Mouse (Mus musculus) cerebellum, postnatal 36 days (tissue): Measurements from ENCODE around the gene Olfr1535.

Experiments used
- DNase-seq, 2 experiments: peaks; one replicate each; pipeline ENCODE4 v3.0.0; 2021 to 2022; ENCODE audit warnings: mixed read lengths in 2 of 2

Gene Olfr1535

DNA sequence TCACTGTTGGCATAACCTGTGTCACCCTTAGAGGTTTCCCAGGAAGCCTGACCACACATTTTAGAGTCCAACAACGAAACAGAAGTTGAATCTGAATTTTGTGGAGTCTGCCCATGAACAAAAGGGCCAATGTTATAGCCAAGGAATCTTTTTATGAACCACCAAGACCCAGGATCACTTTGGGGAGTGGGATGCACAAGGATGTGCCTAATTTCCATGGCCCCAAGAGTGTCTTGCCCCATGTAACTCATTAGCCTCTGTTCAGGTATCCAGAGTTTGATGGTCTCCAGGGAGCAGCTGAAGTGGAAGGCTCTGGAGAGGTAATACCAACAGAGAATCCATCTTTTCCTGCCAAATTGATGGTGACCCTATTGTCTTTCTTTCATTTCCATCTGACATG, at the start of gene Olfr1535:
Gene Olfr1535, minus strand, starts transcription at position 101 of the 400 bp plus-strand sequence.
- no peak for DNase-seq

DNA sequence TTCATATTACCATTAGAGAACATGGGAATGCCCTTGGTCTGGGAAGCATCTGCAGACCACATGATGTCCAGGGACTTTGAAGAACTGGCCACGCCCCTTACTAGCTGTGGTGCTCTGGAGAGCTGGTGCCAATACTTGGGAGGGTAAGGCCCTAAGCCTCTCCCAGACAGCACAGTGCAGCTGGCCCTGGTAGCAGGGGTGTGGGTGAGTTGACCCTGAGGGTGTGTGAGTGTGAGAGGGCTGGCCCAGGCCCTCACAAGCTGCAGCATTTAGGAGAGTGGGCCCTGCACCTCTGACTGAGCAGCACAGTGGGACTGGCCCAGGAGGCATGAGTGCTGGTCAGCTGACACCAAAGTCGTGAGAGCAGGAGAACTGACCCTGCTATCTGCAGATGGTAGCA, 31.9 kb upstream of the Olfr1535 start:
- no peak for DNase-seq

DNA sequence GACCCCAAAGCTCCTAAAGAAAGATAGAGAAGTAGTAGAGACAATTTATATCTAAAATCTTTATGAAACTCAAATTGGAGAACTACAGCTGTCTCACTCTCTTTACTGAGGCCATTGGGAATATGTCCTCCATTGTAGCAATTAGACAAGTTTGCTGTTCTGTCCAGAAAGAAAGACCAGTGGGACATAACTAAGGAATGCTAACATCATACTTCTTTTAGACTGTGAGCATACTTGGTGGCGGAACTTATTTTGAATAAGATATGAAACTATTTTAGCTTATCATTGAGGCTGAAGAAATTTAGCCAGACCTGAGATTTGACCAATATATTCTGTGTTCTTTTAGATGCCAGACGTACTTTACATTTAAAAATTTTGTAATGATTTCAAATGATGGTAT, 22.0 kb upstream of the Olfr1535 start, which contains the start of gene Olfr1364:
Gene Olfr1364, minus strand, starts transcription at position 101 of the 400 bp plus-strand sequence.
- no peak for DNase-seq

DNA sequence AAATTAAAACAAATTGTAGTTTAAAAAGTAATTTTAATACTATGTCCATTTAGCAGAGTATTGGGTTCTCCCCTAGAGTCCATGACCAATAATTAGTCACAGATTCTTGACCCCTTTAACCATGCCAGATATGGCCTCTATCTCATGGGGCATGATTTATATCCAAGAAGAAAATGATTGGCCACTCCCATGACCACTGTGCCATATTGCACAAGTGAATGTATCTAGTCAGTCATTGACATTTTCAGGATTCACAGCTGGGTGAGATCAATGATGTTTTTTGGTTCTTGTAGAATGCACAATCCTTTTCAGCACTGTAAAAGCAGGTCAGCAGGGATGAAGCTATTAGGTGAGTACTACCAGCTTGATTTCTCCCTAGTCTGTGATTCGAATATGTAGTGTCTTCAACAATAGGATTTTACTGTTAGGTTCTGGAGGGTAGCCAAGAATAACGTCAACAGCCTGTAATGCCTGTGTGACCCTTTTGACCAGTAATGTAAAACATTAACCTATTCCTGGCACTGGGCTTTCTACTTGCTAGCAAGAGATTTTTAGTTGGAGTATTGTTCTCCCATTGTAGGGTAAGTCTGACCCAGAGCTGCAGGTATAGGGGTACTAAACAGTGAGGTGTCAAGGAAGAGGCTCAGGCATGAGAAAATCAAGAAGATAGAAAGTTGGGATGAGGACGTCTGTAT, 9.1 kb downstream of the Olfr1535 start:
- no peak for DNase-seq

DNA sequence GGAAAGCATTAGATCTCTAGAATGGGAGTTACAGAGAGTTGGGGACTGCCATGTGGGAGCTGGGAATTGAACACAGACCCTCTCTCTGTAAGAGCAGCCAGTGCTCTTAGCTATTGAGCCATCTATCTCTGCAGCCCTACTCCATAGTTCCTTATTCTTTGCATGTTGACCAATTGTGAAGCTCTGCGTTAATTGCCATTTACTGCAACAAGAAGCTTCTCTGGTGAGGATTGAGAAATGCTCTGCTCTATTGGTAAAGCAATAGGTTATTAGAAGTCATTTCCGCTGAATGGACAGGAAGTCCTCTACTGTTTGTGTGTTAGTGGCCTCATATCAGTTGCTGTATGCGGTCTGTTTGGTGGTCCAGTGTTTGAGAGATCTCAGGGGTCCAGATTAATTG, 10.2 kb downstream of the Olfr1535 start:
- DNase-seq: no peak

DNA sequence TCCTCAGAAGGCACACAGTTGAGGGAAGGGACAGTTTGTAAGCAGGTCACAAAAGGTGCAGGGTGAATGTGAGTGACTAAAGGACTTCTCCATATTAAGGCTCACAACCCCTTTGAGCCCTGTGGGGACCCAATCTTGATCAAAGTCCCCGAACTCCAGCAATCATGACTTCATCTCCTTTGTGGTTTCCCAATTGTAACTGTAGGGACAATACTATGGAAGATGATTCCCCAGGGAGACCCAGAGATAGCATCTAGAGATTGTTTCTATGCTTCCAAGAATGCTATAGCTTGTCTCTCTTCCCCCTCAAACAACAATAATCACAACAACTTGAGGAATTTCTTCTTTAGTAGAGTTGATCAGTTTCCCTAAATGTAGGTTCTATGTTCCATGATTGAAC, 17.0 kb downstream of the Olfr1535 start, which contains the start of gene Olfr1366:
Gene Olfr1366, minus strand, starts transcription at position 101 of the 400 bp plus-strand sequence.
- DNase-seq: no peak

- DNase-seq: peak; percentile 90 to 95
These were observed 28.9 kb downstream of the Olfr1535 start, which contains the start of gene Zkscan8 for GRCm38 (mm10) chr13:21530781-21531201. Zkscan8 (minus strand) TSS chr13:21531120.

DNA sequence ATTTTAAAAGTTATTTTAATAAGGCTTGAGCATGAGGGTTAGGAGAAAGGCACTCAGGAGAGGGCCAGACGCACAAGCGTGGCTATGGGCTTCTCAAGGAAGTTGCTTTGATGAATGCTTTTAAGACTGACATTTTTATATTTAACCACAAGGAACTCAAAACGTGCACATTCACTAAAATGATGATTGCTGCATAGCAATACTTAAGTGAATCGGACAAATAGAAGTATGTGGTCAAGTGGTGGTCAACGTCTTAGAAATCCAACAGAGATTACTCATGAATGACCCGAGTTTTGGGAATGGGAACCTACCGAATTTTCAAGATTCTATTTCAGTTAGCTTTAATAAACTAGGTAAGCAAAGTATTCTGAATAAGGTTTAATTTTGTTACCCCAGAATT, 29.6 kb downstream of the Olfr1535 start:
- DNase-seq: no peak

- DNase-seq: peak; percentile 80 to 81
These were observed 53.5 kb downstream of the Olfr1535 start for GRCm38 (mm10) chr13:21506221-21506649.
